Mouse (Mus musculus): Measurements from ENCODE around the gene Zfp609.

The Zfp609 gene

DNA sequence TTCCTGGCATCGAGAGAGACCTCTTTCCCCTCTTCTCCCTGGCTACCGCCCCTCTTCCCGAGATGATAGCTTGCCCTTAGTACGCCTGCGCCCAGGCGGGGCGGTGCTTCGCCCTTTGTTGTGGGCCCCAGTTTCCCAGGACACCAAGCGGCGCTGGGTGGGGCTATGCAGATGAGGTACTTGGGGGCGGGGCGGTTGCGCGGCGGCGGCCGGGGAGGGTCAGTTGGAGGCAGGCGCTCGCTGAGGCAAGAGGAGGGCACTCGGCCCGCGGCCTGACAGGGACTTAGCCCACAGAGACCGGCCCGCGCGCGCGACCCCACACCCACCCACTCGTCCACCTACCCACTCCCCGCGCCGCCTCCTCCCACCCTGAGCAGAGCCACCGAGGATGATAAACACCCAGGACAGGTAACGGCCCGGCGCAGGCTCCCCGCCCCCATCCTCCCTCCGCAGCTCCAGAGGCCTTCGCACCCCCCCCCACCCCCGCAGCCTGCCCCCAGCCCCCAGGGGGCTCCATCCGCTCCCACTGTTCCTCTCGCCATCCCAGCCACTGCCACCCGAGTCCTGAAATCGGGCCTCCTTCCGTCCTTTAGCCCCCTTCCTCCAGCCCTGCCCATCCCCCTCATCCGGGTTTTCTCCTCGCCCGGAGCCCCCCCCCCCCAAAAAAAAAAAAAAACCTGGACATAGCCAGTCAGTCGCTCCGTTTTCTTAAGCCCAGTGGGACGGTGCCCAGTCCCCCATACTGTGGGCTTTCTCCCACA, 150.8 kb downstream of the Zfp609 start:
- DNase-seq (ENCODE audit: low read depth, low spot score): peak; percentile 93

DNA sequence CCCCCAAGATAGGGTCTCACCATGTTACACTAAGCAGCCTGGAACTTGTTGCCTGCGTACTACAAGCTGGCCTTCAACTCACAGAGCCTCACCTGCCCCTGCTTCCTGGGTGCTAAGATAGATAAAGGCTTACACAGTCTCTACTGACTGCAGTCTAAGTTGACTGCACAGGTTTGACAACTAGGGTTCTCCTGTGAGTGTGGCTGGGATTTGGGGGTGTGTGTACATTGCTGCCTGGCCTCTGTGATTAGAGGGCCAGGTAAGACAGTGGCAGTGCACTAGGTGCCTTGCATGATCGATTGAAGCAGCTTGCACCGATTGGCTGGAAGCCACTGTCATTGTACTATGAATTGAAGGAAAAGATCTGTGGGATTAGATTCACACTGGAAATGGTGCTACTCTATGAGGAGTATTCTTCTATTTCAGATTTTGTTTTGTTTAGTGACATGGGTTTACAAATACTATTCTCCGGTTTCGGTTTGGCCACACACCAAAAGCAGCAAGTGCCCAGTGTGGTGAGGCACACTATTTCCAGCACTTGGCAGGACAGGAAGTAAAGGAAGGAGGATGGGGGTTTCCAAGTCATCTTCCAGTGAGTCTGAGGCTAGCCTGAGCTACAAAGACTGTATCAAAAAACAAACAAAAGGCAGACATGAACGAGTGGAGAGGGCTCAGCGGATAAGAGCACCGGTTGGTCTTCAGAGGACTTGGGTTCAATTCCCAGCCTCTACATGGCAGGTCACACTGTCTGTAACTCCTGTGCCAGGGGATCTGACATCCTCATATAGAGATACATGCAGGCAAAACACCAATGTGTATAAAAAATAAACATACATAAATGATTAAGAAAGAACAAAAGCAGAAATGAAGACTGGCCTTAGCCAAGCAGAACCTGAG, 151.7 kb downstream of the Zfp609 start:
- peak; percentile 60 for DNase-seq (ENCODE audit: low read depth, low spot score)

DNA sequence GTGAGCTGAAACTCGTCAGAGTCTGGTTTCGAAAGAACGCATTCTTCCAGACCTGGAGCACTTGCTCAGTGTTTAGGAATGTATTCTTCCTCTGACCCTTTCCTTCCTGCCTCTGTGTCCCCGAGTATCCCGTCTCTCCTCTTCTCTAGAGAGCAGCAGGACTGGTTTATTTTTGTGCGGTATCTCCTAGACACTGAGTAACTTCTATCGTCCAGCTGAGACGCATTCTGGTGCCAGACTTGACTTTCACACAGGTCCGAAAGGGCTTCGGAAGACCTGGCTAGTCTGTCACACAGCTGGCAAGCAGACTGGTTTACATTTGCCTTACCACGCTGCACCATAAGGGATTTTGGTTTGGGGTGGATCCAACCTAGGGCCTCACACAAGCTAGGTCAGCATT, 154.4 kb downstream of the Zfp609 start:
- DNase-seq (ENCODE audit: low read depth, low spot score): peak; percentile 91

- DNase-seq (ENCODE audit: low read depth, low spot score): no peak
These were observed 155.9 kb downstream of the Zfp609 start for GRCm38 (mm10) chr9:65671431-65671931.

GRCm38 (mm10) chr9:65667701-65668100, 159.7 kb downstream of the Zfp609 start, which contains the start of gene Oaz2:
Gene Oaz2 (plus strand): TSS chr9:65668001.
- DNase-seq (ENCODE audit: low read depth, low spot score): no peak

DNA sequence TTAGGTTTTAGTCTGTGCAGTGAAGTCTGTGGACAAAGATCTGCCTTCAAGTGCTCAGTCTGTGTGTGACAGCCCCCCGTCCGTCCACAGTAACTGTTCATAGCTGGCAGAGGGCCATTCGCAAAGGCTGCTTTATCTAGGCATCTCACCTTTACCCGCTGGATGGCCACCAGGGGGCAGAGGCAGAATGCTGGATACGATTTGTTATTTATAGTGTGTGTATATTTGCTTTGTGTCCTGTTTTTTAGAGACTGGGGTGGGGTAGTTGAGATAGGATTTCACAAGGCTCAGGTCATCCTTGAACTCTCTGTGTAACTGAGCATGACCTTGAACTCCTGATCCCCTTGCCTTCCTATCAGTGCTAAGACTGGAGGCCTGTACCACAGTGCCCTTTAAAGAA, 161.3 kb downstream of the Zfp609 start:
- peak; percentile 83 for DNase-seq (ENCODE audit: low read depth, low spot score)

DNA sequence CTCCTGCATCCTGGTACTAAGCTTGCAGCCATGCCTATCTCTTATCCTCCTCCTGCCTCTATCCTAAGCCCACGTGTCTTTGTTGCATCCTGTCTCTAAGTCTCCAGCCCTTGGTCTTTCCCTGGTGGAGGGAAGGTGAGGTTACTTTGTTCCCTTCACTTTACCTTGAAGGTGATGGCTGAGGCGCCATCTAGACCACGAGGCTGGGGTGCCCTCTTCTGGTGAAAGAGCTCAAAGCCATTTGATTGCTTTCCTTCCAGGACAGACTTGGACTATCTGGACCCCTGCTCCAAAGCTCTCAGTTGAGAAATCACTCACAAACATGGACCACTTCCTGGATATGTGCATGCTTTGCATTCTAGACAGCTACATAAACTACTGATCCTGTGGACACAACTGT, 163.2 kb downstream of the Zfp609 start:
- peak; percentile 52 for DNase-seq (ENCODE audit: low read depth, low spot score)

DNA sequence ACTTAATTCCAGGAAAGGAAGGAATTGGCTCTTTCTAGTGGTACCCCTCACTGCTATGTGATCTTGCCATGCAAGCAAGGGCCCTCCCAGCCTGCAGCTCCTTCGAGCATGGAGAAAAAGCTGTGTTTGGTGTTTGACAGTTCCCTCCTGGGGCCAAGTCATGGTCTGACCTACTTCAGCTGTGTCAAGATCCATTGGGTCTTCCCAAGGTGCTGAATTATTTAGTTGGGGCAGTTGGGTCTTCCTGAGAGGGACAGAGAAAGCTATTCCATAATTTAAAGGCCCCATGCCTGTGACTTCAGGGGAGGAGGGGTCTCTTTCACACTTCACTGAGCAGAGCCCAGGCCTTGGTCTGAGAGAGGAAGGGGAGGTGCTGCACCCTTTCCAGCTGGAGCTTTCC, 165.9 kb downstream of the Zfp609 start:
- no peak for DNase-seq (ENCODE audit: low read depth, low spot score)

DNA sequence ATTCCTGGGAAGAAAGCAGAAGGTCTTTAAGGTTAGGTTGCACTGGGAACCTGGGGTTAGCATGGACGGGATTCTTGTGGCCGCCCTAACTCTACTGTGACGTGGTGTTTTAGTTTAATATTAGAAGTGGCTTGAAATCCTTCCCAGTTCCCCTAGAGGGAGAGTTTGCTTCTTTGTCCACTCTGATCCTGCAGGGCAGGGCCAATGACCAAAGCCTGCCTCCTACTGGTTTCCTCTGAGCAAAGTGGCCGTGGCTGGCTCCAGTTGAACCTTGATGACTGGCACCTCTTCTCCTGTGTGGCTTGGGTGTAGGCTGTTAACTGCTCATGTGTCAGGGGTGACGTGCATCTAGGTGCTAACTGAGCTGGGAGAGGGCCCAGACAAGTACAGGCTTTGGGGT, 166.3 kb downstream of the Zfp609 start:
- no peak for DNase-seq (ENCODE audit: low read depth, low spot score)

GRCm38 (mm10) chr9:65657218-65657617, 170.1 kb downstream of the Zfp609 start:
- no peak for DNase-seq (ENCODE audit: low read depth, low spot score)

DNA sequence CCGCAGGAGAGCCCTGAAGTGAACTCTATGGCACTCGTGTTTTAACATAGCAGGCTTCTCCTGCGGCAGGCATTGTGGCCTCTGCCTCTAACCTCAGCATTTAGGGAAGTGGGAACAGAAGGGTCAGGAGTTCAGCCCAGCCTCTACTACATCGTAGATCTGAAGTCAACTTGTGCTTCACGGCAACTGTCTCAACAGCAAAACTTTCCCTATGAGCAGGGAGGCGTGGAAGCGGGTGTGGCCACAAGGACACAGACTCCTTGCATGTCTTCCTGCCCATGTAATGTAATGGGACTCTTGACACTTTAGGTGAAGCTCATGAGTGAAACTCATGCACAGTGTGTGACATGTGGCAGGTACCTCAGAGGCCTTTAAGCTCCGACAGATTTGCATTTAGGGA, 171.8 kb downstream of the Zfp609 start:
- no peak for DNase-seq (ENCODE audit: low read depth, low spot score)

- no peak for DNase-seq (ENCODE audit: low read depth, low spot score)
These were observed 172.6 kb downstream of the Zfp609 start for GRCm38 (mm10) chr9:65654700-65655237.

- DNase-seq (ENCODE audit: low read depth, low spot score): no peak
These were observed 173.6 kb downstream of the Zfp609 start for GRCm38 (mm10) chr9:65653741-65654140.

DNA sequence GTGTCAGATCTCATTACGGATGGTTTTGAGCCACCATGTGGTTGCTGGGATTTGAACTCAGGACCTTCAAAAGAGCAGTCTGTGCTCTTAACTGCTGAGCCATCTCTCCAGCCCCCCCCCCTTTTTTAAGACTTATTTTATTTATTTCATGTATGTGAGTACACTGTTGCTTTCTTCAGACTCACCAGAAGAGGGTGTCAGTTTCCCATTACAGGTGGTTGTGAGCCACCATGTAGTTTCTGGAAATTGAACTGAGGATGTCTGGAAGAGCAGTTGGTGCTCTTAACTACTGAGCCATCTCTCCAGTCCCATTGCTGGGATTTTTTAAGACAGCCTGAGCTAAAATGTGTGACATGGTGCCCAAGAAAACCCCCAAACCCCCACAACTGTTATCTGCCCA, 175.4 kb downstream of the Zfp609 start:
- peak; percentile 44 for DNase-seq (ENCODE audit: low read depth, low spot score)

DNA sequence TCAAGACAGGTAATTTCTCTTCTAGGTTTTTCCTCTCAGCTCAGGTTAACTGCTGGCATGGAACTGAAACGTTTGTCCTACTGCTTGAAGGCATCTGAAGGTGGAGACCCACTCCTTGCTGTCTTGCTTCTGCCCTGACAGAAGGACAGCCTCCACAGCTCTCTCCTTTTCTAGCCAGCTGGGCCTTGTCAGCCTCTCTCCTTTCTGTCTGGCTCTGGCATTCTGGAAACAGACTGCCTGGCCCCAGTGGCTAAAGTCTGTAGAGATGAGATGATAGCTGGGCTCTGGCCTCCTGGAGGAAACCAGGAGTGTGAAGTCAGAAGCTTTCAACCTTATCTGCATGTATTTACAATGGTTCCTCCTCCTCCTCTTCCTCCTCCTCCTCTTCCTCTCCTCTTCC, 177.4 kb downstream of the Zfp609 start:
- DNase-seq (ENCODE audit: low read depth, low spot score): no peak

GRCm38 (mm10) chr9:65648730-65649129, 178.6 kb downstream of the Zfp609 start:
- DNase-seq (ENCODE audit: low read depth, low spot score): no peak

DNA sequence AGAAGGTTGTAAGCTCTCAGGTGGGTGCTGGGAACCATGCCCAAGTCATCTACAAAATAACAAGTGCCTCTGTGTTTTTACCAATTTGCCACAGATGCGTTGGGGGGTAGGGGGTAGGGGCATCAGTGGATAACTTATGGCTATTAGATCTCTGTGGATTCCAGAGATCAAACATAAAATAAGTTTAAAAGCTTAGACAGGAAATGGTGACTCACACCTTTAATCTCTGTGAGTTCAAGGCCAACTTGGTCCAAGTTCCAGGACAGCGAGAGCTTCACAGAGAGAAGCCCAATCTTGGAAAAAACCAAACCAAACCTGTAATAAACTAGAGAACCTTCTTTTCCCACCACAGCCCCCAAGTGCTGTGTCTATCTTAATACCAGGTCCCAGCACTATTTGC, 180.6 kb downstream of the Zfp609 start:
- DNase-seq (ENCODE audit: low read depth, low spot score): no peak

DNA sequence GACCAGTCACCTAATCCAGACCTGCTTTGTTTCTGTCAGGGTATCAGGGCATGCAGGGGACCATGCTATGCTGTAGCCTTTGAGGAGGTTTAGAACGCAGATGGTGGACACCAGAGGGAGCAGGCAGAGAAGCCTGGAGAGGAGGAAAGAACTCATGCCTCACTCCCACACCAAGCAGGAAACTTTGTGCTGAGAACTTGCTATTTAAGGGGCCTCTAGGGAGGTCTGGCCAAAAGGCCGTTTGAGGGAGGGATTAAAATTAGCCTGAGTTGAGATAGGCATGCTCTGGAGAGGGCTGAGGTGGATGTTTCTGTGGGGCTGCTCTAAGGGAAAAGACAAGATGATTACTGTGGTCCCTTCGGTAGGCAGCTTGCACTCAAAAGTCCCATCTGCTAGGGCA, 181.4 kb downstream of the Zfp609 start:
- DNase-seq (ENCODE audit: low read depth, low spot score): no peak

DNA sequence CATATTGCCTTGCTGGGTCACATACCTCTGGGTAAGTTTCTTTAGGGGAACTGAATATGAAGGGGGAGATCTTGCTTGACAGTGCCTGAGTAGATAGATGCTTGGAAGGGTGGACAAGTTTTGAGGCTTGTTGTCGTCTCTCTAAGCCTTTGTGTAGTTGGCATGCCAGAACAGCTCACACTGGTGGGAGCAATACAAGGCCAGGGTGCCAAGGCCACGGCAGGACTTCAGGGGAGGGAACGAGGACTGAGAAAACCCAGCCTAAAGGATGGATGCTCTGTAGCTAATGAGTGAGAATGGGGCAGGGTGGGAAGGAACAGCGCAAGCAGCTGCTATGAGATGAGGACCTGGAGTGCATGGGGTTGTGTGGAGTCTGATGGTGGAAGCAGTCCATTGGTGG, 182.4 kb downstream of the Zfp609 start:
- DNase-seq (ENCODE audit: low read depth, low spot score): no peak

- DNase-seq (ENCODE audit: low read depth, low spot score): no peak
These were observed 184.8 kb downstream of the Zfp609 start for GRCm38 (mm10) chr9:65642546-65642945.
